Mouse (Mus musculus) liver, adult (tissue): ENCODE measurements around the gene Olfr347.

ENCODE experiments used
- GATA4 ChIP-seq: IDR thresholded peaks from 2 replicates; pipeline ENCODE4 v1.6.1; 2014; ENCODE audit warnings: mild to moderate bottlenecking, low read length; ENCODE audit not compliant: insufficient replicate concordance

Gene Olfr347

GRCm38 (mm10) chr2:36731602-36732001 lies at the start of gene Olfr347:
TSS of gene Olfr347 (plus strand) at chr2:36731902.
- TF ChIP-seq GATA4, result no peak

- TF ChIP-seq GATA4, result no peak
Measured at GRCm38 (mm10) chr2:36685488-36685887, 46.2 kb upstream of the Olfr347 start, which contains the start of gene Olfr346. TSS of gene Olfr346 (plus strand) at chr2:36685788.

- no peak for TF ChIP-seq GATA4
Measured at GRCm38 (mm10) chr2:36736226-36736625, 4.5 kb downstream of the Olfr347 start.

- TF ChIP-seq GATA4, result no peak
Measured at GRCm38 (mm10) chr2:36783976-36784375, 52.3 kb downstream of the Olfr347 start, which contains the start of gene Olfr348. TSS of gene Olfr348 (plus strand) at chr2:36784276.
